Mouse (Mus musculus): Measurements from ENCODE around the gene Adam19. TPM values are rescaled to one million over a fixed set of nuclear protein-coding genes. Genes with fewer than 3 reads are reported as not detected.
"Not testable (repeated sequence)": the region's sequence is repeated elsewhere in the genome, so short reads cannot be mapped to it uniquely, and the experiment has no call there.

Gene Adam19
- polyA plus RNA-seq, 1 experiment from 2014 or later: 8.3 TPM

- no peak for DNase-seq
- no peak for ATAC-seq (ENCODE audit: low FRiP score, low TSS enrichment)
- Histone ChIP-seq H3K9me3 (ENCODE audit: control insufficient read depth, low read length) (no peaks in the 10 kb centered on the region), H3K27ac (replicated peaks; ENCODE audit: low read depth, low read length) (no peak overlapping the region), H3K36me3 (ENCODE audit: control insufficient read depth, insufficient read depth, low read length) (no peaks in the 10 kb centered on the region), H3K4me3 (replicated peaks; ENCODE audit: low read depth, low read length) (no peak overlapping the region), H3K9ac (replicated peaks; ENCODE audit: low read length) (no peak overlapping the region), H3K27me3 (ENCODE audit: control insufficient read depth, insufficient read depth, low read length) (no peaks in the 10 kb centered on the region), H3K4me1 (ENCODE audit: control insufficient read depth, insufficient read depth, low read length) (no peaks in the 10 kb centered on the region), H3K4me2 (ENCODE audit: low read length) (no peak overlapping the region)
- 94% methylated on average over 3 of the region's 3 CpGs for WGBS
These were observed 8.5 kb upstream of the Adam19 start for GRCm38 (mm10) chr11:46047264-46047663.

- not testable (repeated sequence) for H3K9me3 ChIP-seq (ENCODE audit: control insufficient read depth, low read length); H3K36me3 ChIP-seq (ENCODE audit: control insufficient read depth, insufficient read depth, low read length); H3K9ac ChIP-seq (replicated peaks; ENCODE audit: low read length); ATAC-seq (ENCODE audit: low FRiP score, low TSS enrichment); H3K27me3 ChIP-seq (ENCODE audit: control insufficient read depth, insufficient read depth, low read length); H3K4me2 ChIP-seq (ENCODE audit: low read length); H3K4me3 ChIP-seq (replicated peaks; ENCODE audit: low read depth, low read length); H3K27ac ChIP-seq (replicated peaks; ENCODE audit: low read depth, low read length)
- DNase-seq: peak; percentile 52
- WGBS: 19% methylated on average over 19 of the region's 19 CpGs
- H3K4me1 ChIP-seq (ENCODE audit: control insufficient read depth, insufficient read depth, low read length): peaks cover 11% of the 10 kb centered on the region; the same call in 1 of the 2 replicates
These were observed 3.6 kb upstream of the Adam19 start, which contains the start of gene Gm12166 for GRCm38 (mm10) chr11:46052105-46052659. Gene Gm12166, minus strand, starts transcription at chr11:46052321.

- WGBS: 94% methylated on average over 3 of the region's 3 CpGs
- not testable (repeated sequence) for DNase-seq; H3K4me2 ChIP-seq (ENCODE audit: low read length); H3K9me3 ChIP-seq (ENCODE audit: control insufficient read depth, low read length); H3K36me3 ChIP-seq (ENCODE audit: control insufficient read depth, insufficient read depth, low read length); ATAC-seq (ENCODE audit: low FRiP score, low TSS enrichment); H3K27ac ChIP-seq (replicated peaks; ENCODE audit: low read depth, low read length); H3K9ac ChIP-seq (replicated peaks; ENCODE audit: low read length); H3K4me3 ChIP-seq (replicated peaks; ENCODE audit: low read depth, low read length); H3K27me3 ChIP-seq (ENCODE audit: control insufficient read depth, insufficient read depth, low read length)
- peaks cover 11% of the 10 kb centered on the region; the same call in 1 of the 2 replicates for H3K4me1 ChIP-seq (ENCODE audit: control insufficient read depth, insufficient read depth, low read length)
These were observed 2.3 kb upstream of the Adam19 start for GRCm38 (mm10) chr11:46053457-46053856.

- WGBS: 57% methylated on average over 5 of the region's 5 CpGs
- Histone ChIP-seq H3K4me3 (replicated peaks; ENCODE audit: low read depth, low read length) (no peak overlapping the region), H3K4me1 (ENCODE audit: control insufficient read depth, insufficient read depth, low read length) (peaks cover 11% of the 10 kb centered on the region; the same call in 1 of the 2 replicates), H3K4me2 (ENCODE audit: low read length) (no peak overlapping the region), H3K9me3 (ENCODE audit: control insufficient read depth, low read length) (no peaks in the 10 kb centered on the region), H3K27me3 (ENCODE audit: control insufficient read depth, insufficient read depth, low read length) (no peaks in the 10 kb centered on the region), H3K36me3 (ENCODE audit: control insufficient read depth, insufficient read depth, low read length) (no peaks in the 10 kb centered on the region), H3K27ac (replicated peaks; ENCODE audit: low read depth, low read length) (no peak overlapping the region), H3K9ac (replicated peaks; ENCODE audit: low read length) (no peak overlapping the region)
- DNase-seq (no peak), ATAC-seq (ENCODE audit: low FRiP score, low TSS enrichment) (no peak)
These were observed 1.5 kb upstream of the Adam19 start for GRCm38 (mm10) chr11:46054311-46054710.

- peak; percentile 59 for ATAC-seq (ENCODE audit: low FRiP score, low TSS enrichment)
- Histone ChIP-seq H3K4me3 (replicated peaks; ENCODE audit: low read depth, low read length) (peak overlapping the region; percentile 51), H3K4me1 (ENCODE audit: control insufficient read depth, insufficient read depth, low read length) (peaks cover 11% of the 10 kb centered on the region; the same call in 1 of the 2 replicates), H3K9ac (replicated peaks; ENCODE audit: low read length) (peak overlapping the region; percentile 85), H3K36me3 (ENCODE audit: control insufficient read depth, insufficient read depth, low read length) (no peaks in the 10 kb centered on the region), H3K27ac (replicated peaks; ENCODE audit: low read depth, low read length) (peak overlapping the region; percentile 86), H3K9me3 (ENCODE audit: control insufficient read depth, low read length) (no peaks in the 10 kb centered on the region), H3K4me2 (ENCODE audit: low read length) (peak overlapping the region; percentile 73), H3K27me3 (ENCODE audit: control insufficient read depth, insufficient read depth, low read length) (no peaks in the 10 kb centered on the region)
- no peak for DNase-seq
- WGBS: 26% methylated on average over 13 of the region's 13 CpGs
These were observed 589 bp upstream of the Adam19 start for GRCm38 (mm10) chr11:46054911-46055895.

GRCm38 (mm10) chr11:46056770-46057411, 1.1 kb downstream of the Adam19 start:
- Histone ChIP-seq H3K9me3 (ENCODE audit: control insufficient read depth, low read length) (no peaks in the 10 kb centered on the region), H3K9ac (replicated peaks; ENCODE audit: low read length) (peak overlapping the region; percentile 85), H3K4me2 (ENCODE audit: low read length) (peak overlapping the region; percentile 73), H3K4me1 (ENCODE audit: control insufficient read depth, insufficient read depth, low read length) (peaks cover 11% of the 10 kb centered on the region; the same call in 1 of the 2 replicates), H3K27me3 (ENCODE audit: control insufficient read depth, insufficient read depth, low read length) (no peaks in the 10 kb centered on the region), H3K4me3 (replicated peaks; ENCODE audit: low read depth, low read length) (peak overlapping the region; percentile 51), H3K27ac (replicated peaks; ENCODE audit: low read depth, low read length) (peak overlapping the region; percentile 86), H3K36me3 (ENCODE audit: control insufficient read depth, insufficient read depth, low read length) (no peaks in the 10 kb centered on the region)
- DNase-seq (peak; percentile 65), ATAC-seq (ENCODE audit: low FRiP score, low TSS enrichment) (0 out of 2 replicates have a peak, but pooled peaks have one; percentile 10)
- WGBS: 4% methylated on average over 25 of the region's 25 CpGs

- no peaks in the 10 kb centered on the region for H3K27me3 ChIP-seq (ENCODE audit: control insufficient read depth, insufficient read depth, low read length)
- DNase-seq: peak; percentile 19
- no peak for ATAC-seq (ENCODE audit: low FRiP score, low TSS enrichment)
- 54% methylated on average over 9 of the region's 9 CpGs for WGBS
- H3K36me3 ChIP-seq (ENCODE audit: control insufficient read depth, insufficient read depth, low read length): no peaks in the 10 kb centered on the region
- H3K4me2 ChIP-seq (ENCODE audit: low read length): peak overlapping the region; percentile 73
- no peak overlapping the region for H3K9ac ChIP-seq (replicated peaks; ENCODE audit: low read length)
- no peaks in the 10 kb centered on the region for H3K9me3 ChIP-seq (ENCODE audit: control insufficient read depth, low read length)
- H3K27ac ChIP-seq (replicated peaks; ENCODE audit: low read depth, low read length): no peak overlapping the region
- H3K4me1 ChIP-seq (ENCODE audit: control insufficient read depth, insufficient read depth, low read length): peaks cover 11% of the 10 kb centered on the region; the same call in 1 of the 2 replicates
- H3K4me3 ChIP-seq (replicated peaks; ENCODE audit: low read depth, low read length): peak overlapping the region; percentile 51; the same call in 1 of the 2 replicates
These were observed 2.2 kb downstream of the Adam19 start for GRCm38 (mm10) chr11:46058011-46058410.

GRCm38 (mm10) chr11:46058916-46059315, 3.1 kb downstream of the Adam19 start:
- WGBS: 94% methylated on average over 4 of the region's 4 CpGs

More at GRCm38 (mm10) chr11:46058916-46059315, 3.1 kb downstream of the Adam19 start:
- H3K27ac ChIP-seq (replicated peaks; ENCODE audit: low read depth, low read length): no peak overlapping the region
- no peaks in the 10 kb centered on the region for H3K9me3 ChIP-seq (ENCODE audit: control insufficient read depth, low read length)
- no peak overlapping the region for H3K9ac ChIP-seq (replicated peaks; ENCODE audit: low read length)
- no peak overlapping the region for H3K4me3 ChIP-seq (replicated peaks; ENCODE audit: low read depth, low read length)
- no peaks in the 10 kb centered on the region for H3K36me3 ChIP-seq (ENCODE audit: control insufficient read depth, insufficient read depth, low read length)
- no peak overlapping the region for H3K4me2 ChIP-seq (ENCODE audit: low read length)
- DNase-seq: no peak
- H3K4me1 ChIP-seq (ENCODE audit: control insufficient read depth, insufficient read depth, low read length): peaks cover 11% of the 10 kb centered on the region; the same call in 1 of the 2 replicates
- ATAC-seq (ENCODE audit: low FRiP score, low TSS enrichment): no peak
- H3K27me3 ChIP-seq (ENCODE audit: control insufficient read depth, insufficient read depth, low read length): no peaks in the 10 kb centered on the region

All from midbrain, embryonic 14.5 days (tissue).